Mouse (Mus musculus): ENCODE measurements around the gene Bace1. TPM values are rescaled to one million over a fixed set of nuclear protein-coding genes. Genes with fewer than 3 reads are reported as not detected.

Bace1 gene
- polyA plus RNA-seq, 1 experiment from 2014 or later, result 22.4 TPM

- Histone ChIP-seq H3K4me3 (no peak overlapping the region), H3K9me3 (no peaks in the 10 kb centered on the region), H3K4me1 (0 out of 2 replicates have a peak, but pooled peaks cover 3% of the 10 kb centered on the region), H3K36me3 (replicated peaks) (peaks cover 63% of the 10 kb centered on the region), H3K27me3 (replicated peaks; ENCODE audit: low read depth, poor library complexity, severe bottlenecking) (no peaks in the 10 kb centered on the region), H3K27ac (replicated peaks) (no peak overlapping the region)
- 56% methylated on average over 1 of the region's 1 CpGs for WGBS
- no peak for DNase-seq (ENCODE audit: low spot score)
Observed at GRCm38 (mm10) chr9:45854136-45854535, 15.8 kb downstream of the Bace1 start.

- Histone ChIP-seq H3K9me3 (no peaks in the 10 kb centered on the region), H3K4me3 (no peak overlapping the region), H3K4me1 (no peaks in the 10 kb centered on the region), H3K27ac (replicated peaks) (no peak overlapping the region), H3K36me3 (replicated peaks) (peaks cover 98% of the 10 kb centered on the region), H3K27me3 (replicated peaks; ENCODE audit: low read depth, poor library complexity, severe bottlenecking) (no peaks in the 10 kb centered on the region)
- WGBS, result 92% methylated on average over 10 of the region's 10 CpGs
- DNase-seq (ENCODE audit: low spot score), result no peak
Observed at GRCm38 (mm10) chr9:45859364-45859763, 21.0 kb downstream of the Bace1 start.

- no peaks in the 10 kb centered on the region for H3K27me3 ChIP-seq (replicated peaks; ENCODE audit: low read depth, poor library complexity, severe bottlenecking)
Observed at GRCm38 (mm10) chr9:45861813-45862212, 23.4 kb downstream of the Bace1 start.

GRCm38 (mm10) chr9:45869181-45869580 lies 30.8 kb downstream of the Bace1 start:
- no peak overlapping the region for H3K27ac ChIP-seq (replicated peaks)
- H3K4me3 ChIP-seq, result no peak overlapping the region
- 93% methylated on average over 3 of the region's 3 CpGs for WGBS
- H3K4me1 ChIP-seq, result no peaks in the 10 kb centered on the region
- DNase-seq (ENCODE audit: low spot score), result no peak
- no peaks in the 10 kb centered on the region for H3K27me3 ChIP-seq (replicated peaks; ENCODE audit: low read depth, poor library complexity, severe bottlenecking)
- H3K36me3 ChIP-seq (replicated peaks), result peaks cover 99% of the 10 kb centered on the region
- no peaks in the 10 kb centered on the region for H3K9me3 ChIP-seq

More at GRCm38 (mm10) chr9:45861813-45862212, 23.4 kb downstream of the Bace1 start:
- H3K27ac ChIP-seq (replicated peaks), result no peak overlapping the region
- no peak for DNase-seq (ENCODE audit: low spot score)
- 91% methylated on average over 7 of the region's 7 CpGs for WGBS
- peaks cover 98% of the 10 kb centered on the region for H3K36me3 ChIP-seq (replicated peaks)
- H3K4me3 ChIP-seq, result no peak overlapping the region
- no peaks in the 10 kb centered on the region for H3K9me3 ChIP-seq
- H3K4me1 ChIP-seq, result no peaks in the 10 kb centered on the region

- no peaks in the 10 kb centered on the region for H3K27me3 ChIP-seq (replicated peaks; ENCODE audit: low read depth, poor library complexity, severe bottlenecking)
- H3K9me3 ChIP-seq, result no peaks in the 10 kb centered on the region
- DNase-seq (ENCODE audit: low spot score), result no peak
Observed at GRCm38 (mm10) chr9:45870265-45870664, 31.9 kb downstream of the Bace1 start.

GRCm38 (mm10) chr9:45877928-45878327 lies 39.5 kb downstream of the Bace1 start:
- H3K9me3 ChIP-seq, result no peaks in the 10 kb centered on the region
- 86% methylated on average over 2 of the region's 2 CpGs for WGBS
- no peak for DNase-seq (ENCODE audit: low spot score)
- H3K36me3 ChIP-seq (replicated peaks), result peaks cover 86% of the 10 kb centered on the region
- no peak overlapping the region for H3K4me3 ChIP-seq
- H3K4me1 ChIP-seq, result no peaks in the 10 kb centered on the region
- H3K27ac ChIP-seq (replicated peaks), result no peak overlapping the region
- no peaks in the 10 kb centered on the region for H3K27me3 ChIP-seq (replicated peaks; ENCODE audit: low read depth, poor library complexity, severe bottlenecking)

More at GRCm38 (mm10) chr9:45870265-45870664, 31.9 kb downstream of the Bace1 start:
- WGBS, result 93% methylated on average over 3 of the region's 3 CpGs
- Histone ChIP-seq H3K4me3 (no peak overlapping the region), H3K27ac (replicated peaks) (no peak overlapping the region), H3K4me1 (no peaks in the 10 kb centered on the region), H3K36me3 (replicated peaks) (peaks cover 98% of the 10 kb centered on the region)

- Histone ChIP-seq H3K4me1 (no peaks in the 10 kb centered on the region), H3K27ac (replicated peaks) (no peak overlapping the region), H3K9me3 (no peaks in the 10 kb centered on the region), H3K4me3 (no peak overlapping the region), H3K36me3 (replicated peaks) (peaks cover 100% of the 10 kb centered on the region), H3K27me3 (replicated peaks; ENCODE audit: low read depth, poor library complexity, severe bottlenecking) (no peaks in the 10 kb centered on the region)
- DNase-seq (ENCODE audit: low spot score), result no peak
Observed at GRCm38 (mm10) chr9:45893681-45894080, 55.3 kb downstream of the Bace1 start.

GRCm38 (mm10) chr9:45905196-45905595 lies 66.8 kb downstream of the Bace1 start:
- H3K36me3 ChIP-seq (replicated peaks), result peaks cover 48% of the 10 kb centered on the region
- DNase-seq (ENCODE audit: low spot score), result no peak
- WGBS, result 60% methylated on average over 4 of the region's 4 CpGs

GRCm38 (mm10) chr9:45905811-45906237 lies 67.4 kb downstream of the Bace1 start:
- H3K36me3 ChIP-seq (replicated peaks), result peaks cover 48% of the 10 kb centered on the region
- H3K9me3 ChIP-seq, result no peaks in the 10 kb centered on the region
- DNase-seq (ENCODE audit: low spot score), result no peak
- H3K27me3 ChIP-seq (replicated peaks; ENCODE audit: low read depth, poor library complexity, severe bottlenecking), result no peaks in the 10 kb centered on the region
- H3K4me3 ChIP-seq, result peak overlapping the region; percentile 95
- WGBS, result under 1% methylated on average over 25 of the region's 27 CpGs
- peaks cover 25% of the 10 kb centered on the region for H3K4me1 ChIP-seq
- peak overlapping the region; percentile 98 for H3K27ac ChIP-seq (replicated peaks)

More at GRCm38 (mm10) chr9:45905196-45905595, 66.8 kb downstream of the Bace1 start:
- H3K27ac ChIP-seq (replicated peaks), result peak overlapping the region; percentile 98; the same call in 1 of the 2 replicates
- H3K4me3 ChIP-seq, result peak overlapping the region; percentile 95
- H3K4me1 ChIP-seq, result peaks cover 25% of the 10 kb centered on the region
- no peaks in the 10 kb centered on the region for H3K9me3 ChIP-seq
- H3K27me3 ChIP-seq (replicated peaks; ENCODE audit: low read depth, poor library complexity, severe bottlenecking), result no peaks in the 10 kb centered on the region

- H3K27ac ChIP-seq (replicated peaks), result peak within 1 kb of the TSS; percentile 98
- WGBS, result under 1% methylated on average over 79 of the region's 80 CpGs
- no peaks in the 10 kb centered on the region for H3K9me3 ChIP-seq
- H3K27me3 ChIP-seq (replicated peaks; ENCODE audit: low read depth, poor library complexity, severe bottlenecking), result no peaks in the 10 kb centered on the region
- H3K36me3 ChIP-seq (replicated peaks), result peaks cover 53% of the 10 kb centered on the region
- peak within 1 kb of the TSS; percentile 95 for H3K4me3 ChIP-seq
- H3K4me1 ChIP-seq, result peaks cover 25% of the 10 kb centered on the region
- DNase-seq (ENCODE audit: low spot score), result peak; percentile 93
Observed at GRCm38 (mm10) chr9:45906355-45907077, 68.1 kb downstream of the Bace1 start, which contains the start of the genes Pcsk7 and Rnf214. Pcsk7 (plus strand) TSS chr9:45906497. Rnf214 (minus strand) TSS chr9:45906911.

- H3K36me3 ChIP-seq (replicated peaks), result peaks cover 53% of the 10 kb centered on the region
- under 1% methylated on average over 19 of the region's 19 CpGs for WGBS
- DNase-seq (ENCODE audit: low spot score), result no peak
- H3K27ac ChIP-seq (replicated peaks), result peak overlapping the region; percentile 98
- H3K4me3 ChIP-seq, result peak overlapping the region; percentile 95
- H3K4me1 ChIP-seq, result peaks cover 25% of the 10 kb centered on the region
- no peaks in the 10 kb centered on the region for H3K27me3 ChIP-seq (replicated peaks; ENCODE audit: low read depth, poor library complexity, severe bottlenecking)
- no peaks in the 10 kb centered on the region for H3K9me3 ChIP-seq
Observed at GRCm38 (mm10) chr9:45907078-45907428, 68.7 kb downstream of the Bace1 start.

- peaks cover 72% of the 10 kb centered on the region for H3K36me3 ChIP-seq (replicated peaks)
Observed at GRCm38 (mm10) chr9:45910995-45911394, 72.6 kb downstream of the Bace1 start.

GRCm38 (mm10) chr9:45911673-45912072 lies 73.3 kb downstream of the Bace1 start:
- Histone ChIP-seq H3K27ac (replicated peaks) (no peak overlapping the region), H3K4me1 (peaks cover 10% of the 10 kb centered on the region), H3K4me3 (no peak overlapping the region), H3K27me3 (replicated peaks; ENCODE audit: low read depth, poor library complexity, severe bottlenecking) (no peaks in the 10 kb centered on the region), H3K9me3 (no peaks in the 10 kb centered on the region), H3K36me3 (replicated peaks) (peaks cover 79% of the 10 kb centered on the region)
- WGBS, result 79% methylated on average over 1 of the region's 1 CpGs
- DNase-seq (ENCODE audit: low spot score), result peak; percentile 42

More at GRCm38 (mm10) chr9:45910995-45911394, 72.6 kb downstream of the Bace1 start:
- Histone ChIP-seq H3K27ac (replicated peaks) (no peak overlapping the region), H3K4me1 (peaks cover 10% of the 10 kb centered on the region), H3K27me3 (replicated peaks; ENCODE audit: low read depth, poor library complexity, severe bottlenecking) (no peaks in the 10 kb centered on the region), H3K9me3 (no peaks in the 10 kb centered on the region), H3K4me3 (no peak overlapping the region)
- no peak for DNase-seq (ENCODE audit: low spot score)
- WGBS, result 89% methylated on average over 3 of the region's 3 CpGs
